Mouse (Mus musculus) neural tube, embryonic 15.5 days (tissue): ENCODE data around the gene Rab3a. TPM values are rescaled to one million over a fixed set of nuclear protein-coding genes. Genes with fewer than 3 reads are reported as not detected.

Experiments used
- ATAC-seq: fragments of 200-750 bp; cut with Nextera tagmentation; 2 replicates; pipeline ENCODE4 v1.8.0; 2017; ENCODE audit warnings: mild to moderate bottlenecking, moderate TSS enrichment, moderate library complexity; ENCODE audit not compliant: low FRiP score
- H3K27ac ChIP-seq: fragments of 300-500 bp; sonication (generic); replicated peaks from 2 replicates; pipeline ENCODE4 v1.5.1; 2015; ENCODE audit warnings: mild to moderate bottlenecking, inconsistent platforms
- H3K27me3 ChIP-seq: fragments of 300-500 bp; sonication (generic); replicated peaks from 2 replicates; pipeline ENCODE4 v1.6.1; 2015; ENCODE audit warnings: inconsistent platforms
- H3K36me3 ChIP-seq: fragments of 300-500 bp; sonication (generic); 2 replicates; pipeline ENCODE4 v1.6.1; 2015; ENCODE audit warnings: inconsistent platforms
- H3K4me1 ChIP-seq: fragments of 300-500 bp; sonication (generic); 2 replicates; pipeline ENCODE4 v1.6.1; 2015; ENCODE audit warnings: inconsistent platforms
- H3K4me2 ChIP-seq: fragments of 300-500 bp; sonication (generic); 2 replicates; pipeline ENCODE4 v1.6.1; 2015; ENCODE audit warnings: inconsistent platforms, mild to moderate bottlenecking, moderate library complexity
- H3K4me3 ChIP-seq: fragments of 300-500 bp; sonication (generic); replicated peaks from 2 replicates; pipeline ENCODE4 v1.5.1; 2015; ENCODE audit warnings: mild to moderate bottlenecking, inconsistent platforms
- H3K9ac ChIP-seq: fragments of 300-500 bp; sonication (generic); replicated peaks from 2 replicates; pipeline ENCODE4 v1.6.1; 2015; ENCODE audit warnings: mild to moderate bottlenecking, inconsistent platforms
- H3K9me3 ChIP-seq: fragments of 300-500 bp; sonication (generic); replicated peaks from 2 replicates; pipeline ENCODE4 v1.6.1; 2016; ENCODE audit warnings: inconsistent platforms
- WGBS: fragments of 180-500 bp; shearing (Covaris S2); methylation state at CpG from one replicate; pipeline ENCODE4 v1.1.7; 2015; ENCODE audit warnings: mixed read lengths; 5-methylcytosine and 5-hydroxymethylcytosine counted together
- polyA plus RNA-seq: library from polyadenylated mRNA; unstranded; fragments of >200 nt; fragmentation: Nextera tagmentation; extraction: Ambion mirVana; gene quantifications from 2 replicates; pipeline ENCODE4 v1.2.1, GENCODE M21; 2015

Rab3a gene
- polyA plus RNA-seq, 1 experiment from 2014 or later: 627 TPM

- Histone ChIP-seq H3K27ac (no peak overlapping the region), H3K9me3 (no peaks in the 10 kb centered on the region), H3K9ac (no peak overlapping the region), H3K27me3 (0 out of 2 replicates have a peak, but pooled peaks cover 4% of the 10 kb centered on the region), H3K4me1 (peaks cover 45% of the 10 kb centered on the region), H3K4me3 (no peak overlapping the region), H3K36me3 (peaks cover 12% of the 10 kb centered on the region), H3K4me2 (no peak overlapping the region)
- WGBS: 5% methylated on average over 3 of the region's 3 CpGs
- ATAC-seq: no peak
These were observed 8.9 kb downstream of the Rab3a start for GRCm38 (mm10) chr8:70763354-70763753.

GRCm38 (mm10) chr8:70764026-70764425 is 9.5 kb downstream of the Rab3a start:
- ATAC-seq: no peak
- peaks cover 40% of the 10 kb centered on the region for H3K4me1 ChIP-seq
- WGBS: 85% methylated on average over 8 of the region's 8 CpGs

GRCm38 (mm10) chr8:70764676-70765075 is 10.2 kb downstream of the Rab3a start:
- peaks cover 40% of the 10 kb centered on the region for H3K4me1 ChIP-seq
- H3K4me3 ChIP-seq: no peak overlapping the region
- H3K9ac ChIP-seq: no peak overlapping the region
- no peaks in the 10 kb centered on the region for H3K9me3 ChIP-seq
- ATAC-seq: no peak
- peaks cover 16% of the 10 kb centered on the region for H3K36me3 ChIP-seq
- no peak overlapping the region for H3K4me2 ChIP-seq
- 0 out of 2 replicates have a peak, but pooled peaks cover 4% of the 10 kb centered on the region for H3K27me3 ChIP-seq
- 96% methylated on average over 13 of the region's 13 CpGs for WGBS
- no peak overlapping the region for H3K27ac ChIP-seq

More at GRCm38 (mm10) chr8:70764026-70764425, 9.5 kb downstream of the Rab3a start:
- Histone ChIP-seq H3K4me2 (no peak overlapping the region), H3K4me3 (no peak overlapping the region), H3K9ac (no peak overlapping the region), H3K36me3 (peaks cover 13% of the 10 kb centered on the region), H3K27ac (no peak overlapping the region), H3K27me3 (0 out of 2 replicates have a peak, but pooled peaks cover 4% of the 10 kb centered on the region), H3K9me3 (no peaks in the 10 kb centered on the region)

- H3K4me3 ChIP-seq: no peak overlapping the region
- peak overlapping the region; percentile 56 for H3K4me2 ChIP-seq
- WGBS: 80% methylated on average over 9 of the region's 9 CpGs
- H3K36me3 ChIP-seq: peaks cover 23% of the 10 kb centered on the region
- ATAC-seq: no peak
- 0 out of 2 replicates have a peak, but pooled peaks cover 4% of the 10 kb centered on the region for H3K27me3 ChIP-seq
- no peak overlapping the region for H3K9ac ChIP-seq
- H3K4me1 ChIP-seq: peaks cover 34% of the 10 kb centered on the region
- no peak overlapping the region for H3K27ac ChIP-seq
- no peaks in the 10 kb centered on the region for H3K9me3 ChIP-seq
These were observed 10.8 kb downstream of the Rab3a start for GRCm38 (mm10) chr8:70765329-70765728.

- Histone ChIP-seq H3K4me2 (peak overlapping the region; percentile 56), H3K4me3 (peak overlapping the region; percentile 30), H3K4me1 (peaks cover 32% of the 10 kb centered on the region), H3K36me3 (peaks cover 29% of the 10 kb centered on the region), H3K9me3 (no peaks in the 10 kb centered on the region), H3K27me3 (0 out of 2 replicates have a peak, but pooled peaks cover 4% of the 10 kb centered on the region), H3K9ac (peak overlapping the region; percentile 34), H3K27ac (no peak overlapping the region)
- 2% methylated on average over 34 of the region's 34 CpGs for WGBS
- ATAC-seq: no peak
These were observed 11.5 kb downstream of the Rab3a start for GRCm38 (mm10) chr8:70765838-70766570.

- Histone ChIP-seq H3K9ac (0 out of 2 replicates have a peak overlapping the region, but pooled peaks have one; percentile 34), H3K27me3 (0 out of 2 replicates have a peak, but pooled peaks cover 4% of the 10 kb centered on the region), H3K27ac (no peak overlapping the region), H3K36me3 (peaks cover 37% of the 10 kb centered on the region), H3K4me2 (peak overlapping the region; percentile 56), H3K9me3 (no peaks in the 10 kb centered on the region), H3K4me1 (peaks cover 26% of the 10 kb centered on the region), H3K4me3 (peak overlapping the region; percentile 30)
- ATAC-seq: no peak
- 11% methylated on average over 21 of the region's 21 CpGs for WGBS
These were observed 12.3 kb downstream of the Rab3a start for GRCm38 (mm10) chr8:70766571-70767440.

- H3K4me1 ChIP-seq: peaks cover 33% of the 10 kb centered on the region
- H3K4me2 ChIP-seq: no peak overlapping the region
- no peak overlapping the region for H3K27ac ChIP-seq
- 0 out of 2 replicates have a peak, but pooled peaks cover 4% of the 10 kb centered on the region for H3K27me3 ChIP-seq
- peaks cover 44% of the 10 kb centered on the region for H3K36me3 ChIP-seq
- WGBS: 83% methylated on average over 6 of the region's 6 CpGs
- no peaks in the 10 kb centered on the region for H3K9me3 ChIP-seq
- no peak for ATAC-seq
- no peak overlapping the region for H3K4me3 ChIP-seq
- no peak overlapping the region for H3K9ac ChIP-seq
These were observed 13.0 kb downstream of the Rab3a start for GRCm38 (mm10) chr8:70767503-70767902.

- no peak overlapping the region for H3K9ac ChIP-seq
- H3K4me3 ChIP-seq: no peak overlapping the region
- H3K4me2 ChIP-seq: no peak overlapping the region
- no peak overlapping the region for H3K27ac ChIP-seq
- ATAC-seq: peak; percentile 7; the same call in 1 of the 2 replicates
- peaks cover 51% of the 10 kb centered on the region for H3K36me3 ChIP-seq
- H3K27me3 ChIP-seq: 0 out of 2 replicates have a peak, but pooled peaks cover 4% of the 10 kb centered on the region
- H3K4me1 ChIP-seq: peaks cover 41% of the 10 kb centered on the region
- WGBS: 93% methylated on average over 32 of the region's 32 CpGs
- H3K9me3 ChIP-seq: no peaks in the 10 kb centered on the region
These were observed 13.8 kb downstream of the Rab3a start for GRCm38 (mm10) chr8:70768231-70768776.

- 0 out of 2 replicates have a peak, but pooled peaks cover 4% of the 10 kb centered on the region for H3K27me3 ChIP-seq
- H3K9ac ChIP-seq: no peak overlapping the region
- H3K4me1 ChIP-seq: peaks cover 48% of the 10 kb centered on the region
- no peaks in the 10 kb centered on the region for H3K9me3 ChIP-seq
- H3K27ac ChIP-seq: no peak overlapping the region
- 90% methylated on average over 16 of the region's 16 CpGs for WGBS
- peak; percentile 11; the same call in 1 of the 2 replicates for ATAC-seq
- peaks cover 53% of the 10 kb centered on the region for H3K36me3 ChIP-seq
- H3K4me3 ChIP-seq: no peak overlapping the region
- H3K4me2 ChIP-seq: no peak overlapping the region
These were observed 14.5 kb downstream of the Rab3a start for GRCm38 (mm10) chr8:70768956-70769355.

- no peak overlapping the region for H3K4me2 ChIP-seq
- peaks cover 57% of the 10 kb centered on the region for H3K36me3 ChIP-seq
- WGBS: 8% methylated on average over 26 of the region's 26 CpGs
- H3K9me3 ChIP-seq: no peaks in the 10 kb centered on the region
- no peak overlapping the region for H3K4me3 ChIP-seq
- H3K27me3 ChIP-seq: 0 out of 2 replicates have a peak, but pooled peaks cover 4% of the 10 kb centered on the region
- H3K9ac ChIP-seq: no peak overlapping the region
- ATAC-seq: peak; percentile 75
- H3K4me1 ChIP-seq: peaks cover 52% of the 10 kb centered on the region
- no peak overlapping the region for H3K27ac ChIP-seq
These were observed 14.9 kb downstream of the Rab3a start for GRCm38 (mm10) chr8:70769359-70769758.

GRCm38 (mm10) chr8:70769858-70770257 is 15.4 kb downstream of the Rab3a start:
- Histone ChIP-seq H3K27me3 (0 out of 2 replicates have a peak, but pooled peaks cover 4% of the 10 kb centered on the region), H3K36me3 (peaks cover 62% of the 10 kb centered on the region), H3K4me3 (no peak overlapping the region), H3K9ac (no peak overlapping the region), H3K4me1 (peaks cover 57% of the 10 kb centered on the region), H3K4me2 (no peak overlapping the region), H3K27ac (no peak overlapping the region), H3K9me3 (no peaks in the 10 kb centered on the region)
- ATAC-seq: no peak
- 75% methylated on average over 12 of the region's 12 CpGs for WGBS
